ENCODE assay signal across 16 mouse cellular contexts in the genomic region with DNA sequence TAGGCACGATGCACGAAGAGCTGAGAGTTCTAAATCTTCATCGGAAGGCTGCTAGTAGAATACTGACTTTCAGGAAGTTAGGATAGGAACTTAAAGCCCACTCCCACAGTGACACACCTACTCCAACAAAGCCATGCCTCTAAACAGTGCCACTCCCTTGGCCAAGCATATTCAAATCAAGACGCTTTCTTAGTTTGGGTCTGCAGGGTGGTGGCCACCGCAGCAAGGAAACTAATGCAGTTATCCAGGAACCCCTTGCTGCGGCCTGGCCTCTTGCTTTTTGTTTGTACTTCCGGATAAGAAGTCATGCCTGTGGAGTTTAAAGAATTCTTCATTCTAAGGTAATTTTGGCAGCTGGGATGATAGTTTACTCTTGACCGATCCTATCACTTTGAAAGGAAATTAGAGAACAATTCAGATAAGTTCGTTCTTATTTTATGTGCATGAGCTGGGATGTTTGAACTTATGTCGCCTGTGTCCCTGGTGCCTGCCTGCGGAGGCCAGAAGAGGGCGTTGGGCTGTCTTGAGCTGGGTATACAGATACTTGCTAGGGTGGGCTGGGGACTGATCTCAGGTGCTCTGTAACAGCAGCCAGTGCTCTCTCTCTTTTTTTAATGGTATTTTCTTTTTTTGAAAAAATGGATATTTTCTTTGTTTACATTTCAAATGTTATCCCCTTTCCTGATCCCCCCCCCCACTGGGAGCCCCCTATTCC.
DNase-seq lines count a peak whose midpoint lies in the region; ATAC-seq lines count a peak whose summit lies in the region.
"Had no signal": no experiment of that assay in that cellular context is flagged by ENCODE, and none has a peak within 500 bp of the region (broad histone marks: within the 10 kb centered on the region; RNA-seq: fewer than 3 reads in every experiment).

No protein-coding gene starts in this region.

- no peak for ATAC-seq in megakaryocyte-erythroid progenitor cell, adult 5-6 weeks (replicated peaks; ENCODE audit: low FRiP score, low TSS enrichment, poor library complexity, severe bottlenecking)
- ATAC-seq in erythroblast, adult 5-6 weeks (replicated peaks; ENCODE audit: low FRiP score, poor library complexity, severe bottlenecking): no peak
- ATAC-seq: forebrain, embryonic 15.5 days; intestine, embryonic 15.5 days; Patski had no signal

- peak; percentile 67 for DNase-seq in heart, adult 11 months
- no peak for DNase-seq in heart, adult 18-20 months
- DNase-seq in ES-CJ7 (ENCODE audit: low read depth, low spot score) (peak; percentile 96), WW6 (ENCODE audit: low read depth, low spot score) (peak; percentile 47)
- DNase-seq: adrenal gland, postnatal 10 days; adrenal gland, postnatal 36 days; cerebellum, adult 18-20 months; cerebellum, adult 9-10 months; cerebellum, postnatal 25 days; gastrocnemius, postnatal 25 days; kidney, adult 11 months had no signal

Comparison
In these comparisons a context has a peak if more than half of its experiments do, and no peak if none do; other contexts are left out.
1. DNase-seq: peak in heart, adult 11 months (single experiment), ES-CJ7 (single experiment) and WW6 (single experiment); none in heart, adult 18-20 months (0 of 2).